Comparison of ENCODE assay signal across 25 mouse cellular contexts in the genomic region with DNA sequence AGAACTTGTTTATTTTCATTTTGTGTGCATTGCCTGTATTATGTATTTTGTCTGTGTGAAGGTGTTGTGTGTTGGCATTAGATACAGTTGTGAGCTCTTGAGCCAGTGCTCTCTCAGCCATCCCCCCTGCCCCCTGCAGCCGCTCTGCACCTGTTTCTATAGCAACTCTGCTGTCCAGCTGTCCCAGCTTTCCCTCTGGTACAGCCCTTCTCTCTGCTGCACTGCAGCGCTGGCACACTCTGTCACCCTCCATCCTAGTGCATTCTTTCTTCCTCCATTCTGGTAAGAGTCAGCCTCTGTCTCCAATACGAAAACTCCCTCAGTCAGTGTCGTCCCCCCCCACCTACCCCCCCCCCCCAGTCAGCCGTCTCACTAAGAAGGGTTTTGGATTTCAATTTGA. TPM values are rescaled to one million over a fixed set of nuclear protein-coding genes. Genes with fewer than 3 reads are reported as not detected.
A peak's percentile ranks its signal among the peaks of the same experiment; 100 is the strongest.
DNase-seq lines count a peak whose midpoint lies in the region; ATAC-seq lines count a peak whose summit lies in the region.
"Had no signal": no experiment of that assay in that cellular context is flagged by ENCODE, and none has a peak within 500 bp of the region (broad histone marks: within the 10 kb centered on the region; RNA-seq: fewer than 3 reads in every experiment).

No protein-coding gene starts in this region.

- no peak overlapping the region for H3K9ac ChIP-seq in hindbrain, embryonic 12.5 days
- no peak overlapping the region for H3K9ac ChIP-seq in hindbrain, embryonic 11.5 days (ENCODE audit: low read depth, low read length)
- H3K9ac ChIP-seq in forebrain, embryonic 12.5 days = 0 out of 2 replicates have a peak overlapping the region, but pooled peaks have one; percentile 9
- H3K9ac ChIP-seq in forebrain, embryonic 16.5 days (replicated peaks; ENCODE audit: low read depth, low read length) = no peak overlapping the region
- no peak overlapping the region for H3K9ac ChIP-seq in midbrain, embryonic 15.5 days
- no peak overlapping the region for H3K9ac ChIP-seq in liver, embryonic 11.5 days (ENCODE audit: low read depth, low read length)
- H3K9ac ChIP-seq: limb, embryonic 15.5 days; liver, postnatal 0 days had no signal

- no peak overlapping the region for H3K27ac ChIP-seq in hindbrain, embryonic 12.5 days
- H3K27ac ChIP-seq in hindbrain, embryonic 11.5 days (ENCODE audit: low read depth, low read length) = no peak overlapping the region
- H3K27ac ChIP-seq in forebrain, embryonic 12.5 days = no peak overlapping the region
- H3K27ac ChIP-seq in forebrain, embryonic 16.5 days (ENCODE audit: low read length) = no peak overlapping the region
- H3K27ac ChIP-seq in midbrain, embryonic 15.5 days = no peak overlapping the region
- no peak overlapping the region for H3K27ac ChIP-seq in liver, embryonic 11.5 days (ENCODE audit: low read depth, low read length)
- H3K27ac ChIP-seq: limb, embryonic 15.5 days; stomach, postnatal 0 days had no signal

- 0 out of 2 replicates have a peak, but pooled peaks have one; percentile 68 for ATAC-seq in hindbrain, embryonic 12.5 days (ENCODE audit: low FRiP score)
- no peak for ATAC-seq in hindbrain, embryonic 11.5 days (ENCODE audit: low FRiP score)
- peak; percentile 82 for ATAC-seq in forebrain, embryonic 12.5 days (ENCODE audit: low FRiP score)
- ATAC-seq in forebrain, embryonic 16.5 days = peak; percentile 55; the same call in 1 of the 2 replicates
- ATAC-seq in midbrain, embryonic 15.5 days (replicated peaks) = peak; percentile 69
- ATAC-seq in liver, embryonic 11.5 days (replicated peaks; ENCODE audit: low FRiP score) = no peak
- ATAC-seq: inflammation-experienced regulatory T-cells, adult 6 months; liver, postnatal 0 days had no signal

- WGBS in hindbrain, embryonic 12.5 days = 25% methylated on average over 5 of the region's 5 CpGs
- 18% methylated on average over 5 of the region's 5 CpGs for WGBS in hindbrain, embryonic 11.5 days
- WGBS in forebrain, embryonic 12.5 days = 13% methylated on average over 5 of the region's 5 CpGs
- WGBS in forebrain, embryonic 16.5 days = 12% methylated on average over 5 of the region's 5 CpGs
- WGBS in midbrain, embryonic 15.5 days = 11% methylated on average over 5 of the region's 5 CpGs
- 34% methylated on average over 5 of the region's 5 CpGs for WGBS in liver, embryonic 11.5 days

- H3K4me1 ChIP-seq in hindbrain, embryonic 12.5 days = no peaks in the 10 kb centered on the region
- H3K4me1 ChIP-seq in hindbrain, embryonic 11.5 days (replicated peaks; ENCODE audit: control insufficient read depth, insufficient read depth, low read length) = no peaks in the 10 kb centered on the region
- peaks cover 5% of the 10 kb centered on the region; the same call in 1 of the 2 replicates for H3K4me1 ChIP-seq in forebrain, embryonic 12.5 days
- H3K4me1 ChIP-seq in forebrain, embryonic 16.5 days (replicated peaks; ENCODE audit: control insufficient read depth, insufficient read depth, low read length) = no peaks in the 10 kb centered on the region
- H3K4me1 ChIP-seq in midbrain, embryonic 15.5 days = peaks cover 7% of the 10 kb centered on the region; the same call in 1 of the 2 replicates
- H3K4me1 ChIP-seq in liver, embryonic 11.5 days (replicated peaks; ENCODE audit: control insufficient read depth, insufficient read depth, low read length) = no peaks in the 10 kb centered on the region
- H3K4me1 ChIP-seq: limb, embryonic 15.5 days had no signal

- DNase-seq in hindbrain, embryonic 11.5 days (ENCODE audit: low spot score) = no peak
- DNase-seq in liver, embryonic 11.5 days (ENCODE audit: low spot score) = no peak
- DNase-seq in gastrocnemius, postnatal 4 days (ENCODE audit: low spot score in 2 of 2) = no peak
- DNase-seq: adrenal gland, postnatal 25 days; cerebellum, adult 9-10 months; gastrocnemius, postnatal 10 days; kidney, postnatal 4 days; liver, postnatal 0 days; lung, postnatal 14 days; right cerebral cortex, postnatal 25 days; thymus, postnatal 36 days had no signal

- no peak overlapping the region for H3K4me2 ChIP-seq in hindbrain, embryonic 12.5 days (replicated peaks)
- H3K4me2 ChIP-seq in hindbrain, embryonic 11.5 days (replicated peaks; ENCODE audit: low read depth, low read length) = no peak overlapping the region
- no peak overlapping the region for H3K4me2 ChIP-seq in forebrain, embryonic 12.5 days
- H3K4me2 ChIP-seq in forebrain, embryonic 16.5 days (ENCODE audit: low read length) = no peak overlapping the region
- no peak overlapping the region for H3K4me2 ChIP-seq in midbrain, embryonic 15.5 days
- H3K4me2 ChIP-seq in liver, embryonic 11.5 days = no peak overlapping the region
- H3K4me2 ChIP-seq: limb, embryonic 15.5 days had no signal

- no peaks in the 10 kb centered on the region for H3K27me3 ChIP-seq in hindbrain, embryonic 12.5 days
- H3K27me3 ChIP-seq in hindbrain, embryonic 11.5 days (ENCODE audit: control insufficient read depth, insufficient read depth, low read length) = no peaks in the 10 kb centered on the region
- no peaks in the 10 kb centered on the region for H3K27me3 ChIP-seq in forebrain, embryonic 12.5 days
- H3K27me3 ChIP-seq in forebrain, embryonic 16.5 days (replicated peaks; ENCODE audit: control insufficient read depth, insufficient read depth, low read length) = no peaks in the 10 kb centered on the region
- H3K27me3 ChIP-seq in midbrain, embryonic 15.5 days (replicated peaks) = no peaks in the 10 kb centered on the region
- no peaks in the 10 kb centered on the region for H3K27me3 ChIP-seq in liver, embryonic 11.5 days (replicated peaks; ENCODE audit: control insufficient read depth, insufficient read depth, low read length)
- H3K27me3 ChIP-seq: limb, embryonic 15.5 days had no signal

- H3K36me3 ChIP-seq in hindbrain, embryonic 12.5 days = no peaks in the 10 kb centered on the region
- no peaks in the 10 kb centered on the region for H3K36me3 ChIP-seq in hindbrain, embryonic 11.5 days (ENCODE audit: control insufficient read depth, insufficient read depth, low read length)
- no peaks in the 10 kb centered on the region for H3K36me3 ChIP-seq in forebrain, embryonic 12.5 days (replicated peaks)
- no peaks in the 10 kb centered on the region for H3K36me3 ChIP-seq in forebrain, embryonic 16.5 days (ENCODE audit: control insufficient read depth, insufficient read depth)
- no peaks in the 10 kb centered on the region for H3K36me3 ChIP-seq in midbrain, embryonic 15.5 days (replicated peaks)
- no peaks in the 10 kb centered on the region for H3K36me3 ChIP-seq in liver, embryonic 11.5 days (ENCODE audit: control insufficient read depth, insufficient read depth, low read length)
- H3K36me3 ChIP-seq: limb, embryonic 15.5 days had no signal

- H3K4me3 ChIP-seq in hindbrain, embryonic 12.5 days = no peak overlapping the region
- H3K4me3 ChIP-seq in hindbrain, embryonic 11.5 days (ENCODE audit: low read depth, low read length) = no peak overlapping the region
- H3K4me3 ChIP-seq in forebrain, embryonic 12.5 days (replicated peaks) = no peak overlapping the region
- H3K4me3 ChIP-seq in forebrain, embryonic 16.5 days (replicated peaks; ENCODE audit: low read length) = no peak overlapping the region
- no peak overlapping the region for H3K4me3 ChIP-seq in midbrain, embryonic 15.5 days
- no peak overlapping the region for H3K4me3 ChIP-seq in liver, embryonic 11.5 days (ENCODE audit: low read depth, low read length)
- H3K4me3 ChIP-seq: limb, embryonic 15.5 days; megakaryocyte, embryonic 14.5 days had no signal

- H3K9me3 ChIP-seq in hindbrain, embryonic 12.5 days (replicated peaks) = no peaks in the 10 kb centered on the region
- no peaks in the 10 kb centered on the region for H3K9me3 ChIP-seq in hindbrain, embryonic 11.5 days (ENCODE audit: control insufficient read depth, low read length)
- no peaks in the 10 kb centered on the region for H3K9me3 ChIP-seq in forebrain, embryonic 12.5 days
- no peaks in the 10 kb centered on the region for H3K9me3 ChIP-seq in forebrain, embryonic 16.5 days (ENCODE audit: control insufficient read depth, low read length)
- no peaks in the 10 kb centered on the region for H3K9me3 ChIP-seq in midbrain, embryonic 15.5 days
- no peaks in the 10 kb centered on the region for H3K9me3 ChIP-seq in liver, embryonic 11.5 days (ENCODE audit: control insufficient read depth, low read length)
- H3K9me3 ChIP-seq: limb, embryonic 15.5 days had no signal

RNA-seq across cellular contexts. Expression of a gene that starts 15.4 kb away (rescaled TPM):
- polyA plus RNA-seq in hindbrain, embryonic 12.5 days (2016; fragmentation: Nextera tagmentation; extraction: Ambion mirVana) = 17.7 and 18.9 TPM in 2 replicates
- polyA plus RNA-seq in hindbrain, embryonic 11.5 days (2014; fragmentation: Nextera tagmentation; extraction: Ambion mirVana) = 11.0 and 11.4 TPM in 2 replicates
- polyA plus RNA-seq in forebrain, embryonic 12.5 days (2016; fragmentation: Nextera tagmentation; extraction: Ambion mirVana) = 13.6 and 15.2 TPM in 2 replicates
- 27.9 and 30.9 TPM in 2 replicates for polyA plus RNA-seq in forebrain, embryonic 16.5 days (2015; fragmentation: Nextera tagmentation; extraction: Ambion mirVana)
- polyA plus RNA-seq in midbrain, embryonic 15.5 days (2015; fragmentation: Nextera tagmentation; extraction: Ambion mirVana) = 35.3 and 35.4 TPM in 2 replicates
- 4.4 and 5.1 TPM in 2 replicates for polyA plus RNA-seq in liver, embryonic 11.5 days (2014; fragmentation: Nextera tagmentation; extraction: Ambion mirVana)
- total RNA-seq in gastrocnemius, postnatal 4 days (2021) = 1 to 10 TPM; 7.5 to 7.8 TPM

RNA-seq across cellular contexts. Expression of a gene that starts 30.6 kb away (rescaled TPM):
- polyA plus RNA-seq in hindbrain, embryonic 12.5 days (2016; fragmentation: Nextera tagmentation; extraction: Ambion mirVana) = 26.6 TPM in 2 replicates
- 18.7 and 25.5 TPM in 2 replicates for polyA plus RNA-seq in hindbrain, embryonic 11.5 days (2014; fragmentation: Nextera tagmentation; extraction: Ambion mirVana)
- polyA plus RNA-seq in forebrain, embryonic 12.5 days (2016; fragmentation: Nextera tagmentation; extraction: Ambion mirVana) = 25.4 and 28.2 TPM in 2 replicates
- polyA plus RNA-seq in forebrain, embryonic 16.5 days (2015; fragmentation: Nextera tagmentation; extraction: Ambion mirVana) = 27.5 and 32.1 TPM in 2 replicates
- polyA plus RNA-seq in midbrain, embryonic 15.5 days (2015; fragmentation: Nextera tagmentation; extraction: Ambion mirVana) = 35.2 and 36.0 TPM in 2 replicates
- 7.9 and 9.8 TPM in 2 replicates for polyA plus RNA-seq in liver, embryonic 11.5 days (2014; fragmentation: Nextera tagmentation; extraction: Ambion mirVana)
- 10 to 100 TPM in 1 of 2 experiments, 1 to 10 TPM in 1; 9.5 to 11.6 TPM for total RNA-seq in gastrocnemius, postnatal 4 days (2021)

RNA-seq across cellular contexts. Expression of a gene that starts 46.5 kb away (rescaled TPM):
- 33.7 and 34.8 TPM in 2 replicates for polyA plus RNA-seq in hindbrain, embryonic 12.5 days (2016; fragmentation: Nextera tagmentation; extraction: Ambion mirVana)
- polyA plus RNA-seq in hindbrain, embryonic 11.5 days (2014; fragmentation: Nextera tagmentation; extraction: Ambion mirVana) = 29.9 and 32.6 TPM in 2 replicates
- polyA plus RNA-seq in forebrain, embryonic 12.5 days (2016; fragmentation: Nextera tagmentation; extraction: Ambion mirVana) = 32.4 and 34.5 TPM in 2 replicates
- polyA plus RNA-seq in forebrain, embryonic 16.5 days (2015; fragmentation: Nextera tagmentation; extraction: Ambion mirVana) = 42.0 and 43.0 TPM in 2 replicates
- polyA plus RNA-seq in midbrain, embryonic 15.5 days (2015; fragmentation: Nextera tagmentation; extraction: Ambion mirVana) = 28.3 and 30.8 TPM in 2 replicates
- 27.5 and 27.9 TPM in 2 replicates for polyA plus RNA-seq in liver, embryonic 11.5 days (2014; fragmentation: Nextera tagmentation; extraction: Ambion mirVana)
- total RNA-seq in gastrocnemius, postnatal 4 days (2021) = 10 to 100 TPM; 19.5 to 20.3 TPM

RNA-seq across cellular contexts. Expression of a gene that starts 53.2 kb away (rescaled TPM):
- polyA plus RNA-seq in hindbrain, embryonic 12.5 days (2016; fragmentation: Nextera tagmentation; extraction: Ambion mirVana) = not detected in 2 replicates
- not detected in 2 replicates for polyA plus RNA-seq in hindbrain, embryonic 11.5 days (2014; fragmentation: Nextera tagmentation; extraction: Ambion mirVana)
- polyA plus RNA-seq in forebrain, embryonic 12.5 days (2016; fragmentation: Nextera tagmentation; extraction: Ambion mirVana) = not detected in 2 replicates
- not detected in 2 replicates for polyA plus RNA-seq in forebrain, embryonic 16.5 days (2015; fragmentation: Nextera tagmentation; extraction: Ambion mirVana)
- not detected in 2 replicates for polyA plus RNA-seq in midbrain, embryonic 15.5 days (2015; fragmentation: Nextera tagmentation; extraction: Ambion mirVana)
- not detected in 2 replicates for polyA plus RNA-seq in liver, embryonic 11.5 days (2014; fragmentation: Nextera tagmentation; extraction: Ambion mirVana)
- total RNA-seq in gastrocnemius, postnatal 4 days (2021) = not detected
- total RNA-seq: adrenal gland, postnatal 25 days; ES-E14; gastrocnemius, postnatal 10 days; layer of hippocampus, postnatal 14 days; left cerebral cortex, postnatal 14 days had no signal
- polyA plus RNA-seq: embryonic facial prominence, embryonic 11.5 days; heart, postnatal 0 days; kidney, embryonic 14.5 days; limb, embryonic 15.5 days; liver, postnatal 0 days; stomach, postnatal 0 days had no signal

Comparison
In these comparisons a context has a peak if more than half of its experiments do, and no peak if none do; other contexts are left out.
1. ATAC-seq: peak in hindbrain, embryonic 12.5 days (single experiment), forebrain, embryonic 12.5 days (single experiment), forebrain, embryonic 16.5 days (single experiment) and midbrain, embryonic 15.5 days (single experiment); none in hindbrain, embryonic 11.5 days (single experiment) and liver, embryonic 11.5 days (single experiment).